Mouse (Mus musculus) left cerebral cortex, postnatal 36 days (tissue): ENCODE data around the gene Pde8a. TPM values are rescaled to one million over a fixed set of nuclear protein-coding genes. Genes with fewer than 3 reads are reported as not detected.

ENCODE experiments used
- DNase-seq, 2 experiments: peaks; one replicate each; pipeline ENCODE4 v3.0.0; 2021 to 2022; ENCODE audit warnings: low spot score in 2 of 2, mixed read lengths in 1 of 2
- intact Hi-C: fragments of 180-260 bp; cut with DNase I; formaldehyde crosslinking; loops from one replicate; pipeline ENCODE4 v1.15.1; 2025
- total RNA-seq, 2 experiments: library from RNA; stranded (reverse); gene quantifications; 2 replicates each; pipeline ENCODE4 v1.2.3; 2021

Gene Pde8a
- total RNA-seq, 2 experiments from 2014 or later, result 6.6 to 8.2 TPM

DNA sequence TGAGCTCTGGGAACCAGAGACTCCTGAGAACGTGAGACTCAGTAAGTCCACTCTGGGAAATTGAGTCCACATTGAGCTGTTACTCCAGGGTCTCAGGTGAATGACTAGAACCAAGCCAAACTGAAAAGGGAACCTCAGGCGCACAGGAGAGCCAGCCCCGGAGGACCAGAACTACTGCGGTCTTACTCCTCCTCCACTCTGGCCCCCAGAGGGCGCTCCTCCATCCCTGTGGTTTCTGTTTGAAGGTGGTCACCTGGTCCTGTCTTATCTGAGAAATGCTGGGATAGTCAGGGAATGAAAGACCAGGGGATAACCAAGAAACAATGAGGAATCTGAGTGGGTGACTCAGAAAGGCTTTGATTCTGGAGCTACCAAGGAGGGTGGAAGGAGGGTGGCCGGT is 4.5 kb upstream of the Pde8a start:
- intact Hi-C loops, result no loop called here
- peak; percentile 27 to 33 for DNase-seq

DNA sequence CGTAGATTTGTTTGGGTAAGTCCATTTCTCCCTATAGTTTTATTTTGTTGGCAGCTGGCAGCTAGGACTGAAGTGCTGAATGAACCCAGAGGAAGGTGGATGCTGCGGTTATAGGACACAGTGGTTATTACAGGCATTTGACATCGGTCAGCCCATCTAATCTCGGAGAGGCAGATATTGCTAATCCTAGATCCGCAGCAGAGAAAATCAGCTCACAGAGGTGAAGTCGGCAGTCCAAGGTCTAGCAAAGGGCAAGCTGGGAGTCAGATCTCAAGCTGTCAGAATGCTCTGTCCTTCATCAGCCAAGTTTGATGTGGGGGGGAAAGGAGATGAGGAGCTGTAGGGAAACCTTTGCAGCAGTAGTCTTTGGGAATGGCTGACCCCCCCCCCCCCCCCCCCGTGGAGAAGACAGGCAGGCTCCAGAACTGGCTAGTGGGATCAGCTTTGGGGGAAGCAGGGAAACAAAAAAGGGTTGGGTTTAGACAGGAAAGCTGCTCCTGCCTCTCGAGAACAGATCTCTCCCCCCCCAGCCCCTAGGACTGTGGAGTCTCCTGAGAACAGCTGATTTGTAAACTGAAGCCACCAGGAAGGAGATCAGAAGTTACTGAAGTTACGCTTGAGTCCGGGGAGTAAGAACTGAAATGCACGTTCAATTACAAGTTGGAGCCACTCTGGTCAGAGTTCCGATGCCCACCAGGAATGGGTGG is 3.3 kb upstream of the Pde8a start:
- intact Hi-C loops, result no loop called here
- DNase-seq, result no peak

DNA sequence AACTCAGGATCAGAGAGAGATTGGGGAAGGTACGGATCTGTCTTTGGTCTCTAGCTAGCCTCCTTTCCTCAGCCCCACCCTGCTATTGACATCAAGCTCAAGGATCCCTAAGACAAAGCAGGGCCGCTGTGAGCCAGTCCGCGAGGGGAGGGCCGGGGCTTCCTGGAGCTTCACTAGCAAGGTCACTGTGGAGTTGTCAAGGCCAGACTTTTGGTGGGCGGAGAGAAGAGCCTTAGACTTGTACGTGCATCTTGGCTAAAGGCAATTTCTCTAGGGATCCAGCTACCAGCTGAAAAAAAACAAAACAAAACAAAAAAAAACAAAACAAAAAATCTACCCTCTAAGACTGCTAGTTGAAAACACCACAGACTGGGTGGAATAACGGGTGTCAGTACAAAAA is 1.6 kb upstream of the Pde8a start:
- intact Hi-C loops, result loop anchor here (2.0 kb wide), 1 partner anchor 133 kb away; the partner anchor contains the start of gene Rps17
- no peak for DNase-seq

DNA sequence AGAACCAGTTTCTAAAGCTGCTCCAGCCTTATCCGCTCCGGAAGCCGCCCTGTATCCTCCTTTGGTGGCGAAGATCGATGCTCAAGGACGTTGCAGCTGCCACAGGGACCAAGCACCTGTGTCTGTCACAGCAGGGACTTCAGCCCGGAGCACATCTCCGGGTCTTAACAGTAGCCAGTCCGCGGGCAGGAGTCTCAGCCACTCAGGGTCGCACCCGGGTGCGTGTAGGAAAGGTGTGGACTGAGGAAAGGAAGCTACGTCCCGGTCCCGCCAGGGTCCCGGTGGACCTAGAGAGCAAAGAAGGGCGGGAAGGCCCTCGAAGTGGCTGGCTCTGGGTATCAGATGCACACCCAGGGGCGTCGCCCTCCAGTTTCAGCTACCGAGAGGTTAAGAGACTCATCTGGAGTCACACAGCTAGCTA is 1.1 kb upstream of the Pde8a start:
- peak in 1 of 2 experiments; percentile 10 for DNase-seq
- intact Hi-C loops, result loop anchor here (2.0 kb wide), 1 partner anchor 133 kb away; the partner anchor contains the start of gene Rps17

DNA sequence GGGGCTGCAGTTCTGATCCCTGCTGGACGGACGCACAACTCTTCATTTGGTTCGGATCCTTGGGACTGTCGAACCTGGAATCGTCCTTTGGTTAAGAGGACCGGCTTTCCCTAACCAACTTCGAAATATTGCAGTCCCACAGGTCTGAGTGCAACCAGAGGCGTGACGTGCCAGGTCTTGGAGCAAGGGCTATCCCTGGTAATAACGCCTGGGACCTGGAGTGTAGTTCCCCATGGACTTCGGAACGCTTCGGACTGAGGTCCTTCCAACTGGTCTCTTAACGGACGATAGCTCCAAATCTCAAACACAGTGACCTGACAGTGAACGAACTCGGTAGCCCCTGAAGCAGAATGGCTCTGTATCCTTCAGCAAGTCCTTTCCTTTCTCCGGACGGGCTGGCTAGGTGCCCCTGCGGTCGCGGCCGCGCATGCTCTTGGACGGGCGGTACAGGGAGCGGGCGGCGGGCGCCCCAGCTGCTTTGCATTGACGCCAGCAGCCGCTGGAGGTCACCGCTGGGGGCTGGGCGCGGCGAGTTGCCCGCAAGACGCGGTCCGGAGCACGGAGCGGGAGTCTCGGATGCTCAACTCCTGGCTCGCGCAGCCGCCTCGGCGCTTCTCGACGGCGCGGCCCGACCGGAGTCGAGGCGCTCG is 574 bp upstream of the Pde8a start:
- peak; percentile 79 to 81 for DNase-seq
- intact Hi-C loops, result loop anchor here (2.0 kb wide), 1 partner anchor 132 kb away; the partner anchor contains the start of gene Rps17

DNA sequence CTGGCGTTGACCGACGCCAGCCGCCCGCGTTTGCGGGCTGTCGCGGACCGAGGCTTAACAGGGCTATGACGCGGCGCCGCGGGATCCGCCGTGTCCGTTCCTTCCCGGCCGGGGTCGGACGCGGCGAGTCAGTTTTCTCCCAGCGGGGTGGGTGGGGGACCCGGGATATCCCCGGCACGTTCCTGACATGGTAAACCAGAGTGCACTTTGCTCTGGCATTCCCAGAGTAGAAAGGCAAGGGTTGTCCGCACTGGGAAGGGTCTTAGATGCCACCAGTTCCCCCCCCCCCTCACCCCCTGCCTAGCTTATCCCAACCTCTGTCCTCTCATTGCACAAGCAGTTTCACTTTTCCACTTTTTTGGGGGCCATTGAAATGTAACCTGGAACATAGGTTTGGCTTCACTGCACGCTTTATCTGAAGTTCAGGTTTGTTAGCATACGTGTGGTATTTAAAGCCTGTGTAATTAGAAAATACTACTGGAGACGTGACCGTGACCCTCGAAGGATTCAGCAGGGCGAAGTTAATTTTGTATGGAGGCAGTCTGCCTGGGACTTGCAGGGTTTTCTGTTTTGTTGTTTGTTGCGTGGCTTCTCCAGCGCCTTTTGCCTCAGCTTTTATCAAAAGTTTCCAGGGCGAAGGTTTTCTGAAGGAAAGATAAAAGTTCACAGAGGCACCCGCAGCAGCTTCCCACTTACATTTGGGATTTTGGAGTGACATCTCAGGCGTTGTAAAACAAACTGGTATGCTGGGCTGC is 934 bp downstream of the Pde8a start:
- no peak for DNase-seq
- intact Hi-C loops, result no loop called here

DNA sequence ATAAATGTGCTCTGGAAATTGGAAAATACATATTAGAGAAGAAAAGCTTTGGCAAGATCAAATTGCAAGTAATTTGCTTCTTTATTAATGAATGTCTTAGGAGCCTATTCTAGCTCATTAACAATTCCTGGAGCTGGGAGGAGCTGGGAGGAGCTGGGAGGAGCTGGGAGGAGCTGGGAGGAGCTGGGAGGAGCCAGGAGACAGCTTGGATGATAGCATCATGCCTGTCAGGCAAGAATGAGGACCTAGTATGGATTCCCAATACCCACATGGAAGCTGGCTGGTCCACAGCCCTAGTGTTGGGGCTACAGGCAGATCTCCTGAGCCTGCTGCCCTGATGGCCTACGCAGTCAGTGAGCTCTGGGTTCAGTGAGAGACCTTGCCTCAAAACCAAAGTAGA is 2.6 kb downstream of the Pde8a start:
- no peak for DNase-seq
- intact Hi-C loops, result no loop called here

DNA sequence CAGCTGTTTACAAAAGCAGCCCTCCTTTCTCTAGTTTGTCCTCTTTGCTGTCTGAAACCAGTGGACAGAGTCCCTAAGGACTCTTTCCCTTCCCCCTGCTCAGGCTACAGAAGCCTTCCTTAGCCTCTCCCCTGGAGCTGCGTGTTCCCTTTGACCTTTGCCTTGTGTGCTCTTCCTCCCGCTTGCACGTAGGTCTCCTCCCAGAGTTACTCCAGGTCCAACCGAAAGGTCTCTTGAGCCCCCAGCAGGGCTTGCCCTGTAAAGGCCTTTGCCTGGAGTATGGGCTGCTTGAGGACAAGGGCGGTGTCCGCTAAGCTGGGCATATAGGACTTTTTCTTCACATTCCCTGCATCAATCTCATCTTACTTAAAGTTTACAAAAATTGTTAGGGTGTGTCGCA is 5.9 kb downstream of the Pde8a start:
- no peak for DNase-seq
- intact Hi-C loops, result no loop called here

DNA sequence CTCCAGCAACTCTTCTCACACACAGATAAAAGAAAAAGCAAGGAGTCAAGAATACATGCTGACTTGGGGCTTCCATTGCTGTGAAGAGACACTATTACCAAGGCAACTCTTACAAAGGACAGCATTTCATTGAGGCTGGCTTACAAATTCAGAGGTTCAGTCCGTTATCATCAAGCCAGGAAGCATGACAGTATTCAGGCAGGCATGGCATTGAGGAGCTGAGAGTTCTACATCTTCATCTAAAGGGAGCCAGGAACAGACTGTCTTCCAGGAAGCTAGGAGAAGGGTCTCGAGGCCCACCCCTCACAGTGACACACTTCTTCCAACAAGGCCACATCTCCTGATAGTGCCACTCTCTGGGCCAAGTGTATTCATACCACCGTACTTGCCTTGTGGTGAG is 7.0 kb downstream of the Pde8a start:
- no peak for DNase-seq
- intact Hi-C loops, result no loop called here

DNA sequence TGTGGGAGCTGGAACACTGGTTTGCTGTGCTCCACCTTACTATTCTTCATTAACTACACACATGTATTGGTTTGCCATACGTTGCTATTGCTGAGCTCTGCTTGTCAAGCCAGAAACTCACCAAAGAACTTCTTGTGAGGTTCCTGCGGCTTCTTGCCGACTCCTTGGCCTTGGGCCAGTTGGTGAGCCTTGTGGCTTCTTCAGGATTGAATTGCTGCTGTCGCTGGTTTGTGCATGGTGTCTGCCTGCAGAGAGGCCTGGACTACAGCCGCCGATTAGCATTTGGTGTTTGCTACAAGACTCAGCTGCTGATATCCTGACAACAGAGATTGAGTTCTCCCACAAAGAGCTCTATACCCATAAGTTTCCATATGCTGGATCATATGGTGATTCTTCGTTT is 10.9 kb downstream of the Pde8a start:
- intact Hi-C loops, result no loop called here
- no peak for DNase-seq

DNA sequence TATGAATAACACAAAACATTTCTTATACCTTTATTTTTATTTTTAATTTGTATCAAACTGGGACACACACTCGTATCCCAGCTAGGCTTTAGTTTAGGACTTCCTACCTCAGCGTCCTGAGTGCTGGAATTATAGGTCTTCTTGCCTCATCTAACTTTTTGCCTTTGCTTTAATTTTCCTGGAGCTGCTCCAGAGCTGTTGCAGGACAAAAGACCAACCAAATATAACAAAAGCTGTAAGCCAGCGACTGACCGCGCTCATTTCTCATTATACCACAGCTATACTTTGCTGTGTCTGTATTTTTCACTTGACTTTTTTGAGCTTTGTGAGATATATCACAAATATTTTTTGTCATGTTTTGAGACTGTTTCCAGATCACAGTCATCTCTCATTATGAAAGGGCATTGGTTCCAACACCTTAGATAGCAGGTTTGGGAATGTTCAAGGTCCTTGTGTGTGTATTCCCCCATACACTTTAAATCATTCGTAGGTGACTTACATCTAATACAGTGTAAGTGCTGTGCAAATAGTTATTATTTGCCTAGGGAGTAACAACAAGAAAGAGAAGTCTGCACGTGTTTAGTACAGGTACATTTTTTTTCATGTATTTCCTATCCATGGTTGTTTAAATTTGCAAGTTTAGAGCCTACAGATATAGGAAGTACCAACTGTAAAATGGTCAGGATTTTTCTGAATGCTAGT is 16.8 kb downstream of the Pde8a start:
- intact Hi-C loops, result no loop called here
- no peak for DNase-seq

DNA sequence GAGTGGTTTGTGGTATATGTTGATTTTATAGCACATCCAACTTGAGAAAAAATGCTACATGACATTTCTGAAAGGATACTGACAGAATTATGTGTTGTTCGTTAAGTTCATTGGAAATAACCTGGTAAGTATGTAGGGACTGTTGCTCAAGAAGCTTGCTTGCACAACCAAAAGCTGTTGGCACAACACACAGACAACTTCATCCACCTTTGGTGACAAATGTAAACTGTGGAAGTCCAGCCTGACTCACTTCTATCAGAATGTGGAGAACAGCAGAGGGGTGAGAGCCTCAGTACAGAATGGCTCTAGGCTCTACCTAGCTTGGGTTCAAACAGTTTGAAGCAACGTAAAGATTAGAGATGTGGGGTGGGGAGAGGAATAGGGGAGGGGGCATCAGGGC is 19.3 kb downstream of the Pde8a start:
- intact Hi-C loops, result no loop called here
- DNase-seq, result no peak

DNA sequence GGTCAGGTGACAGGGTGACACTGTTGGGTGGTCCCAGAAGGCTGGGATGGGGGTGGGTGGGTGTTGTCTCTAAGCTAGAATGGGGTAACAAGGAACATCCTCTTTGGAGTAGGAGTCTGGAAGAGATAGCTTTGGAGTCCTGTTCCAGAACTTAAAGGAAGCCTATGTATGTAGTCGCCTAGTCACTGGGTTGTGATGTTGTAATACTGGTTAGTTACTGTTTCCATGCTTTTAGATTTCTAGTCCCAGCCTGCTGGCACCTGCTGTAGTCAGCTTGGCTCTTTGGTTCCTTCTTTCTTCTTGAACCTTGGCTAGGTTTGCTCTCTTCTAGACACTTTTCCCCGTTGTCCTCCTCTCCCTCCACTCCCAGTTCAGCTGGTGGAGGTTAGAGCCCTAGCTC is 21.7 kb downstream of the Pde8a start:
- intact Hi-C loops, result no loop called here
- DNase-seq, result no peak

DNA sequence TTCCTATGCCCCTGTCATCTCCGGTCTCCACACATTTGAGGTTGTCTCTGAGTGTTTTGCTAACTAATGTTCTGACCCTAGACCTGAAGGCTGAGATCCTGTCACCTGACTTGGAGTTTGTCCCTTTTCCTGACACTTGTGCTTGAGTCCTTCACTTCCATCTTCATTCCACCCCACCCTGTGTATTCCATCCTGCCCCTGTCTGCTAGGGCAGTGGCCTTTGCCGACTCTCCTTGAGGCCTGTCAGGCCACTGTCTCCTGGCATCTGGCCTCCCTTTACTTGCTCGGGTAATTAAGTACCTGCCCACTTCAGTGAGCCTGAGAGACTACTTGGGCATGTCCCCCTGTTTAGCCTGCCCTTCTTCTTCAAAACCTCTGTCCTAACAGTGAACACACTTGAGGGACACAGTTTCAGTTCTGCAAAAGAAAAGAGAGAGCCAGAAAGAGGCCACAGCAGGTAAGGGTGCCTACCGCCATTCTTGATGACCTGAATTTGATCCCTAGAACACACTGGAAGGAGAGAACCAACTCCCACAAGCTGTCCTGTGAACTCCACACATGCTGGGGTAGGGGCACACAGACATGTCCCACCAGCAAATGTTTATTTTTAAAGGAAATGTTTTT is 22.3 kb downstream of the Pde8a start:
- intact Hi-C loops, result no loop called here
- DNase-seq, result no peak

DNA sequence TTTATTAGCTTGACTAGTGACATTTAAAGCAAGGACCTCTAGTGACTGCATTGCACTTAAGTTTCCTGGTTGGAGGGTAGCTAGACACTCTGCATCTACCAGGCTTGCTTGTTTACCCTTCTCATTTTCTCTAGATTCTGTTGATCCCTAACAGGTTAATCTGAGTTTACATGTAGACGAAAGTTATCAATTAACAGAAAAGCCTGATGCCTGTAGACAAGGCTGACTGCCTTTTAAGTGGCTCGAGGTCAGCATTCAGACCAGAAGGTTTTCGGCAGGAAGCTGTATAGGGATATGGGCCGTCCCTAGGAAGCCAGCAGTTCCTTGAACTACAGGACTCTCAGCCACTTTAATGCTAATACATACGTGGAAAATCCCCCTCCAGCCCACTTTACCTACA is 30.0 kb downstream of the Pde8a start:
- intact Hi-C loops, result no loop called here
- no peak for DNase-seq

DNA sequence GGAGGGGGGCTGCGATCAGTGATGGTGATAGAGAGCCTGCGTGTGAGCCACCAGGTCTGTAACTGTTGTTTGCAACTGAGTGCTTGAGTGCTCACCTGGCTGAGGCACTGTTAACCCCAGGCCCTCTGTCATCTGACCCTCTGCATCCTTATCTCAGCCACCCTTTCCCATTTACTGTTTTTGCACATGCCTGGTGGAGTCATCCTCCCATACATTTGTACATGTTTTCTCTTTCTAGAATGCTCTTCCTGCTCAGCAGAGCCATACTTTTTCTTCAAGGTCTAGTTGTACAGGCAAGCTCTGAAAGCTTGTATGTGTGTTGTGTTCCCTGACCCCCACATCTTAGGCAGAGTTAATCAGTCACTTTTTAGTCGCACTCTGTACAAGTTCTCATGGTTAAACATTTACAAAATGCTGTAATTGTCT is 36.5 kb downstream of the Pde8a start:
- DNase-seq, result no peak
- intact Hi-C loops, result no loop called here

DNA sequence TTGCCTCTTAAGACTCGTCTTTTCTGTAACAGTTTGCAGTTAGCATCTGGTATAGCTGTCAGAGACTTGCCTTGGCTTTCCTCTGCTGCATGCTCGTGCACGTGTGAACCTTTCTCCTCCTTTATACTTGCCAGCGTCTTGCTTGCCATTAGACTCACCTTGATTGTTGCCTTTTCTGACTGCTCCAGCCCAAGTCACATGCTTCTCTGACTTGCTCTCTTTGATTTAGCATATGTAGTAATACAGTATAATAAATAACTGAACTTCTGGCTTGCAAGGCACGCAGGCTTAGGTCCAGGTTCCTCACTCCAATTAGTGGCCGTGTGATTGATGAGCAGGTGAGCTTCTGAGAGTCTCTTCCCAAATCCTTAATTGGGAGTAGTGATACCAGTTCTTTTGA is 37.2 kb downstream of the Pde8a start:
- intact Hi-C loops, result no loop called here

DNA sequence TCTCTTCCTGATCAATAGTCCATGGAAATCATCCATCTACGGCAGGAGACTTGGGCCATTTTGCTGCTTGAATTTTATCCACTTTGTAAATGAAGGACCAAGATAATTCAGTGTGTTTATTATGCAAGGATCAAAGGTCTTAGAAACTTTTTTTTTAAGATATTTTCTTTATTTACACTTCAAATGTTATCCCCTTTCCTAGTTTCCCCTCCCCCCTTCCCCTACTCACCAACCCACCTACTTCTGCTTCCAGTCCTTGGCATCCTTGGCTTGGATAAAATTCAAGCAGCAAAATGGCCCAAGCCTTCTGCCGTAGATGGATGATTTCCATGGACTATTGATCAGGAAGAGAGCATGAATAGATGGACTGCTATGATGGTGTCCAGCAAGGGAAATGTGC is 38.1 kb downstream of the Pde8a start:
- DNase-seq, result no peak
- intact Hi-C loops, result no loop called here

More for the DNA sequence above, 37.2 kb downstream of the Pde8a start:
- DNase-seq, result no peak

DNA sequence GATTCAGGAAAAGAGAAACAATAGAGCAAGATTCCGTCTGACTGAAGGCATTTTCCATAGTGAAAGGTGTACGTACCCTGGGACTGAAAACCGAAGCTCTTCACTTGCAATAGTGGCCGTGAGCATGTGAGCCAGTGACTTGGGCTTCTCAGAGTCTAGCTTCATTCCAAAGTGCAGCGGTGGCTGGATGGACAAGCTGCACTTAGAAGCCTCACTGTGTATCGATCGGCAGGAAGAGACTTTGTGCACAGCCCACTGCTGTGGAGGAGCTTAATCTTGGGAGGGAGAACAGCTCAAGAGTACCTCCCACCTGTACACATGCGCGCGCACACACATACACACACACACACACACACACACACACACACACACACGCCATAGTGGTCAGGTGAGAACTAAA is 39.9 kb downstream of the Pde8a start:
- intact Hi-C loops, result no loop called here

DNA sequence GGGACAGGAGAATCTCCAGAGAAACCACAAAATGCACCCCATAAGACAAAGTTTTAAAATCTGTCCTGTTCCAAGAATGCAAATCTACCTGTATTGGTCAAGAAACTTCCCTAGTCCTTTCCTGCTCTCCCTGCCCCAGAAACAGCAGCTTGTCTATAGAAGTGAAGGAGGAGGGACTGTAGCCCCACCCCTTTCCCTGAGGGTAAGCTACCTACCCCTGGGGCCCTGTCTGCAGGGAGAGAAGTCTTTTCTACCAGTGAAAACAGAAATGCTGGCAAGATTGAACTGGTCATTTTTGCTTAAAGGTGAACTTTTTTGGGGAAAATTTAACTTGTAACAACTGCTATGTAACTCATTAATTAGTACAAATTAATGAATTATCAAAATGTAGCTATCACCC is 41.2 kb downstream of the Pde8a start:
- intact Hi-C loops, result no loop called here
- DNase-seq, result no peak

More for the DNA sequence above, 39.9 kb downstream of the Pde8a start:
- no peak for DNase-seq
